Mouse (Mus musculus): ENCODE data around the gene Vgll4. TPM values are rescaled to one million over a fixed set of nuclear protein-coding genes. Genes with fewer than 3 reads are reported as not detected.
"Not testable (repeated sequence)": the region's sequence is repeated elsewhere in the genome, so short reads cannot be mapped to it uniquely, and the experiment has no call there.

Vgll4 gene
- total RNA-seq, 1 experiment = 25.5 TPM

GRCm38 (mm10) chr6:114891272-114891671 is 78.5 kb downstream of the Vgll4 start:
- DNase-seq (ENCODE audit: low read depth, low spot score) = no peak
- TF ChIP-seq HCFC1 (IDR thresholded peaks at IDR 0.05; ENCODE audit: borderline replicate concordance, insufficient read depth, low read length) = no peak
- no peak for TF ChIP-seq ZNF384 (IDR thresholded peaks at IDR 0.05; ENCODE audit: low read depth, low read length)
- TF ChIP-seq ZC3H11A (IDR thresholded peaks at IDR 0.05; ENCODE audit: borderline replicate concordance, low read depth, low read length) = no peak
- TF ChIP-seq MAFK (IDR thresholded peaks at IDR 0.05; ENCODE audit: insufficient read depth, low read depth, low read length) = no peak
- TF ChIP-seq CHD2 (IDR thresholded peaks at IDR 0.05; ENCODE audit: low read depth, low read length) = no peak
- H3K27ac ChIP-seq (ENCODE audit: insufficient read depth, low read depth, low read length, poor library complexity, severe bottlenecking) = no peak overlapping the region

DNA sequence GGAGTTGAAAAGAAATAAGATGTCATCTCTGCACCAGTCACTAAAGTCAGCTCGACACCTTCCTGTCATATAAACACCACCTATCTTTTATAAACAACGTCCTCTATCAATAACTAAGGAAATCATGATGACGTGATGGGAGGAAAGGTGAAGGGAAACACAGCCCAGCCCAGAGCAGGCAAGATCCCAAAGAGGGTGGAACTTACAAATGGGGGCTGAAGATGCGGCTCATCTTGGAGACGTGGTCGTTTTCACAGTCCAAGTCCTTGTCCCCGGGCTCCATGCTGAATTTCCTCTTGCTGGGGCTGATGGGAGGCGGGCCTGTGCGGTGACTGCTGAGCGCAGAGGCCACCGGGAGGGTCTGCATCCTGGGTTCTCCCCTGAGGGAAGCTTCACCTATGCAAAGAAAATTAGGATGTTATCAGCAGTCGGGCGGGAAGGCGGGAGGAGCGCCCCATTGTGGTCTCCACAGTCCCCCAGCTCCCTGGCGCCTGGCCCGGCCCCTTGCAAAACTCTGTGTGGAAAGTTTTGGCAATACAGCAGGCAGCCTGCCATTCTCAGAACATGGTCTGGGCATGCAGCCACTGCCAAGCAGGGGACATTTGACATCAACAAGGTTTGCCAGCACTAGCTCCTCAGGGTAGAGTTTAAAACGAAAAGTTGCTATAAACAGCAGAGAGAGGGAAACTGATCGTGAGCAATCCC is 79.2 kb downstream of the Vgll4 start:
- in situ Hi-C loops (cut with MboI; ENCODE audit: low sequenced_read_pairs in 2 of 2, unreplicated experiment in 2 of 2) = no loop called here
- H3K36me3 ChIP-seq (ENCODE audit: control insufficient read depth, insufficient read depth, low read length, poor library complexity, severe bottlenecking) = no peaks in the 10 kb centered on the region
- TF ChIP-seq ZC3H11A (IDR thresholded peaks at IDR 0.05; ENCODE audit: borderline replicate concordance, low read depth, low read length) (no peak), MAFK (IDR thresholded peaks at IDR 0.05; ENCODE audit: insufficient read depth, low read depth, low read length) (no peak), HCFC1 (IDR thresholded peaks at IDR 0.05; ENCODE audit: borderline replicate concordance, insufficient read depth, low read length) (no peak), ZNF384 (IDR thresholded peaks at IDR 0.05; ENCODE audit: low read depth, low read length) (no peak)
- H3K9me3 ChIP-seq (ENCODE audit: control insufficient read depth, insufficient read depth, low read depth, low read length) = no peaks in the 10 kb centered on the region
- peaks cover 4 to 7% of the 10 kb centered on the region in 2 experiments; a peak in 2 of 4 replicates for H3K4me1 ChIP-seq (ENCODE audit: control insufficient read depth in 2 of 2, insufficient read depth in 2 of 2, low read length in 2 of 2, poor library complexity in 1 of 2)
- DNase-seq (ENCODE audit: low read depth, low spot score) = no peak
- H3K9ac ChIP-seq (ENCODE audit: insufficient read depth, low read depth, low read length, poor library complexity, severe bottlenecking) = no peak overlapping the region
- H3K4me3 ChIP-seq (ENCODE audit: insufficient read depth in 1 of 2, low read depth in 1 of 2, low read length in 2 of 2, poor library complexity in 1 of 2, severe bottlenecking in 1 of 2) = no peak overlapping the region
- no peak overlapping the region for H3K27ac ChIP-seq (ENCODE audit: insufficient read depth, low read depth, low read length, poor library complexity, severe bottlenecking)

More at GRCm38 (mm10) chr6:114891272-114891671, 78.5 kb downstream of the Vgll4 start:
- in situ Hi-C loops (cut with MboI; ENCODE audit: low sequenced_read_pairs in 2 of 2, unreplicated experiment in 2 of 2) = no loop called here
- no peaks in the 10 kb centered on the region for H3K36me3 ChIP-seq (ENCODE audit: control insufficient read depth, insufficient read depth, low read length, poor library complexity, severe bottlenecking)
- H3K9me3 ChIP-seq (ENCODE audit: control insufficient read depth, insufficient read depth, low read depth, low read length) = no peaks in the 10 kb centered on the region
- H3K9ac ChIP-seq (ENCODE audit: insufficient read depth, low read depth, low read length, poor library complexity, severe bottlenecking) = no peak overlapping the region
- H3K4me3 ChIP-seq (ENCODE audit: insufficient read depth in 1 of 2, low read depth in 1 of 2, low read length in 2 of 2, poor library complexity in 1 of 2, severe bottlenecking in 1 of 2) = no peak overlapping the region
- H3K4me1 ChIP-seq (ENCODE audit: control insufficient read depth in 2 of 2, insufficient read depth in 2 of 2, low read length in 2 of 2, poor library complexity in 1 of 2) = peaks cover 4 to 7% of the 10 kb centered on the region in 2 experiments; a peak in 2 of 4 replicates

DNA sequence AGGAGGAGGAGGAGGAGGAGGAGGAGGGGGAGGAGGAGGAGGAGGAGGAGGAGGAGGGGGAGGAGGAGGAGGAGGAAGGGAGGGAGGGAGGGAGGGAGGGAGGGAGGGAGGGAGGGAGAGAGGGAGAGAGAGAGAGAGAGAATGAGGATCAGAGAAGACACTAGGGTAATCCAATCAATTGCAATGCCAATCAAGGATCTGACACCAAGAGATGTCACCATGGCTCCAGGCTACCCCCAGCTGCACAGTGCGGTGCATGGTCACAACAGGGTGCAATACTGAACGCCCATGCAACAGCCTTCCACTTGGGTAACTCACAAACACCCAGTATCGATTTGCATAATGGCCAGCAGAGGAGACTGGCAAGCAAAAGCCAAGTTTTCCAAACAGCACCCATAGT is 79.8 kb downstream of the Vgll4 start:
- H3K9me3 ChIP-seq (ENCODE audit: control insufficient read depth, insufficient read depth, low read depth, low read length); DNase-seq (ENCODE audit: low read depth, low spot score); in situ Hi-C loops (cut with MboI; ENCODE audit: low sequenced_read_pairs in 2 of 2, unreplicated experiment in 2 of 2); H3K27ac ChIP-seq (ENCODE audit: insufficient read depth, low read depth, low read length, poor library complexity, severe bottlenecking); H3K4me1 ChIP-seq (ENCODE audit: control insufficient read depth in 2 of 2, insufficient read depth in 2 of 2, low read length in 2 of 2, poor library complexity in 1 of 2); H3K4me3 ChIP-seq (ENCODE audit: insufficient read depth in 1 of 2, low read depth in 1 of 2, low read length in 2 of 2, poor library complexity in 1 of 2, severe bottlenecking in 1 of 2); H3K36me3 ChIP-seq (ENCODE audit: control insufficient read depth, insufficient read depth, low read length, poor library complexity, severe bottlenecking); H3K9ac ChIP-seq (ENCODE audit: insufficient read depth, low read depth, low read length, poor library complexity, severe bottlenecking): not testable (repeated sequence)

DNA sequence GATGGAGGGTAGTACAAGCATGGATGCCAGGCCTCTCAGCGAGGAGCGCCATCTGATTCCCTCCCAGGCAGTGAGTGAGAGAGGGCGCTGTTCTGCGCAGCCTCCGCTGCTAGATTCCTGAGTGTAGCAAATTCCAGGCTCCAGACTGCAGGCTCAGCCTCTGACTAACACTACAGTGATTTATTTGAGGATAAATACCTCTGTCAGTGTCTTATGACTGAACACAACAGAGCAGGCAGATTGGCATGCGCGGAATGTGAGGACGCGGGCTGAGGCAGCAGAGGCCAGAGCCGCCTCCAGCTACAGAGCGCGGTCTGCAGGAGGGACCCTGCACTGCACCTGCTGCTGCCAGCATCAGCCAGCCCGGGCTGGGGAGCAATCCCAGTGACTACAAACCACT is 80.9 kb downstream of the Vgll4 start:
- peak; percentile 56 for DNase-seq (ENCODE audit: low read depth, low spot score)
- Histone ChIP-seq H3K27ac (ENCODE audit: insufficient read depth, low read depth, low read length, poor library complexity, severe bottlenecking) (no peak overlapping the region), H3K9me3 (ENCODE audit: control insufficient read depth, insufficient read depth, low read depth, low read length) (no peaks in the 10 kb centered on the region), H3K4me1 (ENCODE audit: control insufficient read depth in 2 of 2, insufficient read depth in 2 of 2, low read length in 2 of 2, poor library complexity in 1 of 2) (peaks cover 4 to 7% of the 10 kb centered on the region in 2 experiments; a peak in 2 of 4 replicates), H3K9ac (ENCODE audit: insufficient read depth, low read depth, low read length, poor library complexity, severe bottlenecking) (peak overlapping the region; percentile 40; the same call in 1 of the 2 replicates), H3K36me3 (ENCODE audit: control insufficient read depth, insufficient read depth, low read length, poor library complexity, severe bottlenecking) (no peaks in the 10 kb centered on the region), H3K4me3 (ENCODE audit: insufficient read depth in 1 of 2, low read depth in 1 of 2, low read length in 2 of 2, poor library complexity in 1 of 2, severe bottlenecking in 1 of 2) (no peak overlapping the region)
- in situ Hi-C loops (cut with MboI; ENCODE audit: low sequenced_read_pairs in 2 of 2, unreplicated experiment in 2 of 2) = no loop called here
- TF ChIP-seq ZNF384 (IDR thresholded peaks at IDR 0.05; ENCODE audit: low read depth, low read length) = no peak
- no peak for TF ChIP-seq CHD2 (IDR thresholded peaks at IDR 0.05; ENCODE audit: low read depth, low read length)
- peak; percentile 19; the same call in 1 of the 2 replicates for TF ChIP-seq ZC3H11A (IDR thresholded peaks at IDR 0.05; ENCODE audit: borderline replicate concordance, low read depth, low read length)
- TF ChIP-seq MAFK (IDR thresholded peaks at IDR 0.05; ENCODE audit: insufficient read depth, low read depth, low read length) = peak; percentile 75
